In genomic region chr14:118602031-118602430, GRCm38 (mm10) we compare ENCODE assay signal across 12 mouse cellular contexts.
"Had no signal": no experiment of that assay in that cellular context is flagged by ENCODE, and none has a peak within 500 bp of the region (broad histone marks: within the 10 kb centered on the region; RNA-seq: fewer than 3 reads in every experiment).

No protein-coding gene starts in this region.

- H3K36me3 ChIP-seq: limb, embryonic 13.5 days; midbrain, embryonic 15.5 days; neural tube, embryonic 12.5 days had no signal

- H3K9me3 ChIP-seq: limb, embryonic 13.5 days; midbrain, embryonic 15.5 days; neural tube, embryonic 12.5 days had no signal

- ATAC-seq: midbrain, embryonic 15.5 days had no signal

- H3K27me3 ChIP-seq: midbrain, embryonic 15.5 days; neural tube, embryonic 12.5 days had no signal

- H3K27ac ChIP-seq: limb, embryonic 13.5 days; liver, embryonic 14.5 days; midbrain, embryonic 15.5 days; neural tube, embryonic 12.5 days; stomach, postnatal 0 days had no signal

- DNase-seq: kidney, adult 2 months; kidney, postnatal 25 days; layer of hippocampus, adult 9-11 months; layer of hippocampus, postnatal 36 days; lung, adult 18-20 months; lung, postnatal 14 days; thymus, postnatal 4 days had no signal

- H3K4me3 ChIP-seq: limb, embryonic 13.5 days; midbrain, embryonic 15.5 days; neural tube, embryonic 12.5 days had no signal

- H3K4me2 ChIP-seq: limb, embryonic 13.5 days; midbrain, embryonic 15.5 days; neural tube, embryonic 12.5 days had no signal

- H3K9ac ChIP-seq: limb, embryonic 13.5 days; liver, embryonic 14.5 days; midbrain, embryonic 15.5 days; neural tube, embryonic 12.5 days had no signal

- H3K4me1 ChIP-seq: neural tube, embryonic 12.5 days had no signal
